Mouse (Mus musculus) left cerebral cortex, postnatal 14 days (tissue): ENCODE measurements around the gene Npas2. TPM values are rescaled to one million over a fixed set of nuclear protein-coding genes. Genes with fewer than 3 reads are reported as not detected.

Source experiments
- DNase-seq, 2 experiments: peaks; one replicate each; pipeline ENCODE4 v3.0.0; 2021 to 2022; ENCODE audit warnings: low spot score in 2 of 2, mixed read lengths in 1 of 2
- intact Hi-C: fragments of 180-260 bp; cut with DNase I; formaldehyde crosslinking; loops from one replicate; pipeline ENCODE4 v1.15.1; 2025
- long read RNA-seq, 2 experiments: library from polyadenylated mRNA; stranded (forward); transcript quantifications; one replicate each; pipeline ENCODE4 v2.0.0; 2021
- total RNA-seq, 2 experiments: library from RNA; stranded (reverse); gene quantifications; 2 replicates each; pipeline ENCODE4 v1.2.3; 2021

Gene Npas2
- 10 to 100 TPM; 52.9 to 54.5 TPM for total RNA-seq
- long read RNA-seq, experiment 1, full-length matches to known transcripts = 2 of 29 reads
- long read RNA-seq, experiment 1, partial matches to known transcripts = 9 of 29 reads
- long read RNA-seq, experiment 1, other reads (novel, unspliced or antisense) = 18 of 29 reads
- long read RNA-seq, experiment 2, full-length matches to known transcripts = 1 of 21 reads
- long read RNA-seq, experiment 2, partial matches to known transcripts = 16 of 21 reads
- long read RNA-seq, experiment 2, other reads (novel, unspliced or antisense) = 4 of 21 reads

DNA sequence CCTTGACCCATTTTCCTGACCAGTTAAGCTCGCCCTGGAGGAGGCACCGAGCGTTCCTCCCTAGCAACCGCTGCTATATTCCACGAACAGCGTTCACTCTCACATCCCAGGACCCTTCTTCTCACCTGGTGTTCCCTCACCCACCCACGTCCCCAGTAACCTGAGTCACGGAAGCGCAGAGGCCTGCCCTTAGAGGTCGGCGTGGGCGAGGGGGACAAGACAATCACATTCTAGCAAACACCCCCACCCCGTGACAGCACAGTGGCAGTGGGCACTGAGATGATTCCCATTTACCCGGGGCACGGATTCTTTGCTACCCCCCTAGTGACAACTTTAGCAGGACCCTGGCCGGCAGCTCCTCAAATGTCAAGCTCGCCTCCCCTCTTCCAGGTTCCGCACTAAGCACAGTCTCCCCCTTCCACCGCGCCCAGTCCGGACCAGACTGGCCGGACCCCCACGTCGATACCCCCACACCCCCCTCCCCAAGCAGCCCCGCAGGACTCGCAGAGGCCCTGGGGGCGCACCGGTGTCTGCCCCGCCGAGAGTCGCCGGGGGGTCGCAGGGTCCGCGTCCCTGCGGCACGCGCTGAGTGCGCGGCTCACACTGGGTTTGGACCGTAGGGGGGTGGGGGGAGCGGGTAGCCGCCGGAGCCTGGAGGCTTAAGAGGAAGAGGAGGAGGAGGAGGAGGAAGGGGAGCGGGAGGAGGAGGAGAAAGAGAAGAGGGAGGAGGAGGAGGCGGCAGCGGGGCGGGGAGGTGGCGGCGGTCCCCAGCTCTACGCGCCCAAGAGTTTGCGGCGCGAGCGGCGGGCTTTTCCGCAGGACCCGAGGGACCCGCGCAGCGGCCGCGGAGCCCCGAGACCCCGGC lies at the start of gene Npas2:
TSS of gene Npas2 (plus strand) at position 735 of the 865 bp plus-strand sequence.
- intact Hi-C loops = loop anchor here (5.0 to 10.0 kb wide), 3 partner anchors 96 to 181 kb away; no protein-coding TSS in a partner anchor
- no peak for DNase-seq

DNA sequence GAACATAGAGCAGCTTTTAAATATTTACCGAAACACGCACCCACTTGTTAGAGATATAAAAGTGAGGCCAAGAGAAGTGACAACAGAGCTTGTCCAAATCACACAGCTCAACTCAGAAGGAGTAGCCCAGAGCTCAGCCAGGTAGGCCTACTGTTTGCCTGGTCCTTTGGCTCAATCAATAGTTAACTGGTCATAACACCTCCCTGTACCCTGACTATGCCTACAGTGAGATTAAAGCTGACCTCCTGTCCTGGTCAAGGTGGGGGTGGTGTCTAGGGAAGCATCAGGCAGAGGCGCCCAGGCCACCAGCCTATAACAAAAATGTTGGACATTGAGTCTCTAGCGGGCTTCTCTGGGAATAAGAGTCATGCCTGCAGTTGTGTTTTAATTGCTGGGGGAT lies 36.8 kb upstream of the Npas2 start:
- intact Hi-C loops = no loop called here
- no peak for DNase-seq

DNA sequence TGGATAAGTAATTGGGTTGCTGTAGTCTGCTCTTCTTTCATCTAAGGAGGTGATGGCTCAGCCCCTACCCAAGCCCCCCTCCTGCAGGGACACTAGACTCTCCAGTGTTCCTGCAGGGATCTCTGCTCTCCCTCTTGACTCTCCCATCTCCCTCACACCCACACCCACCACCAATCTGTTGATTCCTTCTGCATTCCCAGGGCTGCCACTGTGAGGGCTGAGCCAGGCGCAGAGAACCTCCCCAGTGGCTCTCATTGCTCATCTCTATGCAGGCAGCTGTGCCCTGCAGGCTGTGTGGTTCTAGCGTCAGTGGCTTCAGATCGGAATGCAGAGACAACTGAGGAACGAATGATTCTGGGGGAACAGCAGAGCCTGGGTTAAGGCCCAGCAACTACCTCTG lies 33.4 kb upstream of the Npas2 start:
- peak; percentile 40 to 43 for DNase-seq
- intact Hi-C loops = no loop called here

DNA sequence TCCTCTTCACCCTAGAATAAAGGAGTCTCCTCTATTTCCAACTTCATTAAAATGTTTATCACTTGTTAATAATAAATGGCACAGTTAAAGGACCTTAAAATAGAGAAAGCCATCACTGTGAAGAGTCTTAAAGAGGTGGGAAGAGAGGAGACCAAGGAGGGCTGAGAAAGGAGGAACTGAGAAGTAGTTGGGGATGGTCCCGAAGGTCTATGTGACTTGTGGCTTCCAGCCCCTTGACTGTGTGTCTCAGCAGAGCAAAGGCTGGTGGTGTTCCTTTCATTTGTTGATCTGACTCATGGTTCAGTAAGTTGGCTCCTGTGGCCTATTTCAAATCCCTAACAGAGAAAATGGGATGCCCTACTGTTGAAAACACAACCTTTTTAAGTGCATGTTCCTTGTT lies 30.5 kb upstream of the Npas2 start:
- no peak for DNase-seq
- intact Hi-C loops = no loop called here

DNA sequence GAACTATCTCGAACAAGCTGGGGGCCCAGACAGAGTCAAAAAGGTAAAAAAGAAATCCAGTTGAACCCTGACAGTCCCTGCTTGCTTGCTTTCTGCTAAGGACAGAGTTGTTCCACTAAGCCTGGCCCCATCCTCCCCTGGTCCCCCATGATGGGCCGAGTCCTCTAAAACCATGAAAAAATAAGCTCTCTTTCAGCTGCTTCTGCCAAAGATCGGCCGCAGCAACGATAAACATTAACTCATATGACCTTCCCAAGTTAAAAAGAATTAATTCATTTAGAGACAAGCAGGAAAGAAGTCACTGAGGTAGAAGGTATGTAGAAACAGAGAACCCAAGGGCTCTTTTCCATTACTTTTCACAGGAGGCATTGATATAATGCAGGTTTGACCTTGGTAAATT lies 16.8 kb upstream of the Npas2 start:
- intact Hi-C loops = loop anchor here (1.0 kb wide), 1 partner anchor 79 kb away; no protein-coding TSS in a partner anchor

DNA sequence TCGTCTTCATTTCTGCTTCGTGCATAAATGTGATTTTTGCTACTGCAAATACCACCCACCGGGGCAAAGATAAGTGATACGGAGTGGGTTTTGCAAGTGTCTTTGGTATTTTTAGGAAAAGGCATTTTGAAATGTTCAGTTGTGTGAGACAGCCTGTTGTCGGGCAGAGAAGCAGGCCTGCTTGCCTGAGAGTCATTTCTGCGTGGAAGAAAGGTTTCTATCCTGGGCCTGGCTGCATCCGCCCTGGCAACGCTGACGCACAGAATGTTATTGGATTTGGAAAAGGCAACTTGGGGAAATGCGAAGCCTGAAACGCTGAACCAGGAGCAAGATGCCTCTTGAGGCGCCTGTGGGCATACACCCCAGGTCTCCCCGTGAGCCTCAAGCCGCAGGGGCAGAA lies 16.3 kb upstream of the Npas2 start:
- intact Hi-C loops = loop anchor here (1.0 kb wide), 1 partner anchor 80 kb away; no protein-coding TSS in a partner anchor
- peak; percentile 79 to 89 for DNase-seq

More for the DNA sequence above, 16.8 kb upstream of the Npas2 start:
- DNase-seq = no peak

DNA sequence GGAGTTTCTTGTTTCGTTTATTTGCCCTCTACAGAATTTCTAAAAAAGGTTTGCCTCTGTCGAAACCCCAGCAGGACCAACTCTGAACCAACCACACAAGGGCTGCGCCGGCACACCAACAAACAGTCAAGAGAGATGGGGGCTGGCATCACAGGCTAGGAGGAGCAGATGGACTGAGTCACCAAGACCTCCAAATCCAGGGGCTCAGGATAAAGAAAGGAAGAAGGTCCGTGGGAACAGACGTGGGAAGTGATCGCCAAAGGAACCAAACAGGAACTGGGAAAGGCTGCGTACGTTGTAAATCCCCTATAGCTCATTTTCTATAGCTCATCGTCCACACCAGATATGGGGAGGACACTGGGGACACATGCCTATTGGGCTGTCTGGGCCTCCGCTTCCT lies 13.7 kb upstream of the Npas2 start:
- intact Hi-C loops = no loop called here

DNA sequence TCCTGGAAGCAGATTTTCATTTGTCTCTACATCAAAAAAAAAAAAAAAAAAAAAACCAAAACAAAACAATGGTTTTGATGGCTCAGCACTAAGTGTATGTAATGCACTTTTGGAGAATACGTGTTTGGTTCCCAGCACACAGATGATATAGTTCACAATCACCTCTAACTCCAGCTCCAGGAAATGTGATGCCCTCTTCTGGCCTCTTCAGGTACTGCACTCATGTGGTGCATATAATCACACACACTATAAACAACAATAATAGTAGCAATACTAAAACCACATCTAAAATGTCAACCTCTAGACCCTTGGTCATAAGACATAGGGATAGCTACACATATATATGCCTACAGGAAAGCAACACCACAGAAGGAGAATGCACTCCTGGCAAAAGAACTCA lies 13.0 kb upstream of the Npas2 start:
- no peak for DNase-seq
- intact Hi-C loops = no loop called here

More for the DNA sequence above, 13.7 kb upstream of the Npas2 start:
- no peak for DNase-seq

DNA sequence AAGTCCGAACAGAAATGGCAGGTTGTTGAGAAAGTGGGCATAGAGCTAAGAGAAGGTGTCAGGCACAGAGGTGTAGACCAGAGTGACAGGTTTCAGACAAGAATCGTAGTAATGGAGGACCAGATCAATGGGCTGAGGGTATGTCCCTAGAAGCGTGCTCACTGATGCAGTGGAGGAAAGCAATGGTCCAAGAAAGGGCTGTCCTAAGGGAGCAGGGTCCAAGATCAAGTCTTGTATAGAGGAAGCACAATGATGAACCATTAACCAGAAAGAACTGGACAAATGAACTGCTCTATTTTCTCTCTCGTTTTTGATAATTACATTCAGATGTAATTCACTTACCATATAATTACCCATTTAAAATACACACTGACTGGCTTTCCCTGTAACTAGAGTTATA lies 11.6 kb upstream of the Npas2 start:
- intact Hi-C loops = no loop called here
- no peak for DNase-seq

DNA sequence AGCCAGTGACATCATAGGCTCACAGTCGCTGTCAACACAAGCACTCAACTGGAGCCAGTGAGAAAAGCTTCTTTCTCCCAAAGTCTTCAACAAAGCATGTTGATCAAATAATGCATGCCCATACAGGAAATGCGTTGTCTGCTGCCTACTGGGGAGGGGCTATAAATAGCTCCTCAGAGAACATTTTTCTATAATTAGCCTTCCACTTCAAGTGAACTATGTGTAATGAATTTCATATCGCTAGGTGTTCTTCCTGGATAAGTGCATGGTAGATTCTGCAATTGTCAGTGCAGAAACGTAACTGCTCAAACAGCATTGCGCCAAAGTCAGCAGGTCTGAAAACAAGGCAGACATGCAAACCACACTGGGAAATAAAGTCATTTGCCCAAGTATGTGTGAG lies 7.7 kb upstream of the Npas2 start:
- peak in 1 of 2 experiments; percentile 40 for DNase-seq
- intact Hi-C loops = no loop called here

DNA sequence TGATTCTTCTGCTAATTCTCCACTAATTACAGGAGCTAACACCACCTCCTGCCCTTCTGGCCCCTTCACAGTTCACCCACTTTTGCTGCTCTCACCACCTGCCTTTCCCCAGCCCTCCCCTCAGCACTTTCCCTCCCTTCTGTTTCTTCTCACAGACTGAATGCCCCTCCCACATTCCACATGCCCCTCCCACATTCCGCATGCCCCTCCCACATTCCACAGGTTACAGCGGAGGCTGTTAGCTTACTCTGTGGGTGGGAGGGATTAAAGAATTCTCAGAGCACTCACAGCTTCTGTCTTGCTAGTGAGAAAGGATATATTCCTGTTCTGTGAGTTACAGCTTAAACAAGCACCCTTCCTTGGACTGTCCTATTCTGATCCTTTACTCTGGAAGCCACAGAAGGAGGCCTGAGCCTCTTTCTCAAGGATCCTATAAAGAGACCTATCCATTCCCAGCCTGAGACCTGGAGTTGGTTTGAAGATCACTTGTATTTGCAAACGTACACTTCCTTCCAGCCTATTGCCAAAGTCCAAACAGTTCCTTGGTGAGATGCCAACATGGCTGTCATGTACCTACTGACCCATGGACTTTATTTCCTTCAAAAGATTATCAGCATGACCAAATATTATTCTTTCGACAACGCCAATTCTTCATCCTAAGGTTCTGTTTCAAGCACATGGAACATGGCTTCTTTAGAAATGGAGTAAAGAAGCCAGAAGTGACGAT lies 6.7 kb upstream of the Npas2 start:
- DNase-seq = no peak
- intact Hi-C loops = no loop called here

DNA sequence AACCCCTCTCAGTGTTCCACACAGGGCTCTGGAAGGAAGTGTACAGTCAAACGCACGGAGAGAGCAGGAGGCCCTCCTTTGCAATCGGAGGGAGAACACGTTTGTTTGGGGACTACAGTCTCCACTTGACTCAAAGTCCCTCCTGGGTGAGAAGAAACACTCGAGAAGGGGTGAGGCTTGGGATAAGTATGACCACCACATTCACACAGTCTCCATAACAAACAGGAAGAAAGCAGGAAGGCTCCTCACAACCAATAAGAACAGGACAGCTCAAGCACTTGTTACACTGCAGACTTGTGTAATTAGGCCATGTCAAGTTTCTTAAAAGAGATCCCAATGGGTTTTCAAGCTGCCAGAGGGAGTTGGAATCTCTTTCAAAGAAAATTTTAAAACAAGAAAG lies 2.4 kb upstream of the Npas2 start:
- intact Hi-C loops = loop anchor here (5.0 to 10.0 kb wide), 3 partner anchors 94 to 179 kb away; no protein-coding TSS in a partner anchor
- no peak for DNase-seq

DNA sequence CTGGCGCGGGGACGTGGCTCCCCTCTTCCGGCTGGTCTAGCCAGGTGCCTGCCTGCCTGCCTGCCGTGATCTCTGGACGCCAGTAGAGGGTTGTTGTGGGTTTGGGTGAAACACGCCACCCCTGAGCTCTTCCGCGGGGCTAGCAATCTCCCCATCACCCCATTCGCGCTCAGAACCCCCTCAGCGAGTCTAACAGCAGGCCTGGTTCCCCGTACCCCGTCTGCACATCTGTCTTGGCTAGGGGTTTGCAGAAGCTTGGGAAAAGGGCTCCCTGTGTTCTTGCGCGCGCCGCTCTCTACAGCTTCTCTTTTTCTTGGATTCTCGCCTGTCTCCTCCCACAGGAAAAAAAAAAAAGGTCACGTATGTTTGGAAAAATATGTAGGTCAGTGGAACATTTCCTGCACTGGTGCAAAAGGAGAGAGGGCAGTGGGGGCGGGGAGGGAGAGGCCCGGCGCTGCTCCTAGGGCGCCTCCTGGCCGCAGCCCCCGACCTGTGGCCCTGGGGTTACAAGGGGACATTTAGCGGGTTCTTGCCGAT lies 1.0 kb upstream of the Npas2 start:
- intact Hi-C loops = loop anchor here (5.0 to 10.0 kb wide), 3 partner anchors 95 to 180 kb away; no protein-coding TSS in a partner anchor
- DNase-seq = peak; percentile 63 to 87

DNA sequence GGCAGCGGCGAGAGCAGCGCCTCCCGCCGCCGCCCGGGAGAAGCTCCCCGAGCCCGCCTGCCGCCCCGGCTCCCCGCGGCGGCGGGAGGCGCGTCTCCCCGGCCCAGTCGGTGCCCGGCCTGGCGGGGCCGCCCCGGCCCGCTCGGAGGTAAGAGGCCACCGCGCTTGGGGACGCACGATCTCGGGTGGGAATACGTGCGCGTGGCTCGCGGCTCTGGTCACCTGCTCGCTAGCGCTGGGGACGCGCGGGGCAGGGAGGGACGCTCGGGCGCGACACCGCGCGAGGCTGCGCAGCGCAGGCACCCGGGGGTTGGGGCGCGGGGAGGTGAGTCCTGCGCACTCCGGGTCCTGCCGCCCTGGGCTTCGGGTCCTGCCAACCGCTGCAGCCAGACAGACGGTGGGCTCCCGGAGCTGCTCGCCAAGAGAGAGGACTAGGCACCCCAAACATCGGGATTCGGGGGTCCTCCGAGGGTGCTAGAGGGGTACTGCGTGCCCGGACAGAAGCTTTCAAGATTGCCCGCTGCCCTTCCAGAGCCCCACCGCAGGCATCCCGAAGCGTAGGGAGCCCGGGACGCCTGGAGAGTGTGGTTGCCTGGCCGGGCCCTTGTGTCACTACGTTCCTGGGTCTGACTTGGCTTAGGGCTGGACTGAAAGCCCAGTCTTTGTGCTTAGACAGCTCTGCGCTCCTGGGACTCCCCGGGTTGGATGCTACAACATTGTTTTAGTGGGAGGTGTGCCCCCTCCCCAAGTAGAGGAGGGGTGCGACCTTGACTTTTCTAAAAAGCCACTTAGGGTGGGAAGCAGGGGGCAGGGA lies 538 bp downstream of the Npas2 start:
- intact Hi-C loops = loop anchor here (5.0 to 10.0 kb wide), 3 partner anchors 97 to 182 kb away; no protein-coding TSS in a partner anchor
- peak; percentile 55 to 62 for DNase-seq

DNA sequence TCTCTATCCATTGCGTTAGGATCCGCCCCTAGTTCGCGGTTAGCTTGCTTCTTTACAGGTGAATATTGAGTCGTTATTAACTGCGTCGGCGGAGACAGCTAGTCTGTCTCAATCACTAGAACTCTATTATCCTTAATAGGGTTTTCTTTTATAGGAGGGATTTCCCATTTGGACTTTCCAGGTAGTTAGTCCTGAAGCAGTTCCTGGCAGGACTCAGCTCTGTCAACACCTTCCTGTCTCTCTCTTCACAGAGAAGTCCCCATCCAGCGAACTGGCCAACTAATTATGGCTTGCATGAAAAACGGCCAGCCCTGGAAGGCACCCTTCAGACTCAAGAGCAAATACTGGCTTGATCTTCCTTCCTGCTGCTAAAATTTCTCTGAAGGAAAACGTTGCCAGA lies 1.4 kb downstream of the Npas2 start:
- DNase-seq = no peak
- intact Hi-C loops = loop anchor here (5.0 to 10.0 kb wide), 3 partner anchors 98 to 183 kb away; no protein-coding TSS in a partner anchor

DNA sequence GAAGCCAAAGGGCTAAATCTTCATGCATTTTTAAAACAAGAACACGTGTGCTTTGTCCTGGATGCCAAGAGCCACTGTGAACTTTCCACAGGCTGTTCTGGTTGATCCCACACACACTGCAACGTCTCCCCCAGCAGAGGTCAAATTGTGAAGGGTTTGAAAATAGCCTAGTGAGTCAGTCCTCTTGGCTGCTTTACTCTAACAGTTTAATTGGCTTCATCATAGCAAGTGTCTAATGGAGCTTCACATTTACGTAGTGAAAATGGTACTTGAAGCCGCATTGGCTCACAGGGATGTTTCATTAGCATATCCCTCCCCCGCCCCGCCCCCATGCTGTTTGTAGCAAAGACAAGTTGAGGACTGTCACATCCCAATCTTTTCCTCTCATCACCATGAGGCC lies 2.6 kb downstream of the Npas2 start:
- no peak for DNase-seq
- intact Hi-C loops = loop anchor here (10.0 kb wide), 1 partner anchor 149 kb away; no protein-coding TSS in a partner anchor

DNA sequence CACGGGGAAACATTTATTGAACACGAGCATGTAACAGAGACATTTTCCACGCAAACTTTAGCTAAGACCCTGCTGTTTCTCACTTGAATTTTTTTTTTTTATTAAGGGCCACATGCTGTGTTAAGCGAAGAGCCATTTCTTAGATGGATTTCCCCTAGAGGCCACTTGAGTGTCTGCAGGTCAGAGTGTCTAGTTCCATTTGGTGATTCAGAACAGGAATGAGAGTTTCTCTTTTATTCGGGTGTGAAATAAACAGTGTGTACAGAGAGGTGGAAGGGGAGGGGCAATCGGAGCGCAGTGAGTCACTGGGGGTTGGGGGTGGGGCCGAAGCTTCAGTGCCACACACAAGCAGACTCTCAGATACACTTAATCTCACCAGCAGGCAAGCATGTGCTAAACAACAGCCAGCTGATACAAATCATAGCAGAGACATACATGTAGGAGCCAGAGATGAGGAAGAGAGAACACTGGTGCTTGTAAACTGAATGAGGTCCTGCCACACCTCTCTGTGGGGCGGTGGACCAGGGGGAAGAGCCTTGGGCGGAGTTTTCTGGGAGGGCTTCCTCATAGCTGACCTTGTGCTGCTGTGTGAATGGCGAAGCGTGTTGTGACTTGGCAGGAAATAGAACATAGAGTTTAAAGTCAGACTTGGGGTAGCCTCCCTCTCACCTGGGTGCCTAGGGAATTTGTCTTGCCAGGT lies 3.3 kb downstream of the Npas2 start:
- DNase-seq = no peak
- intact Hi-C loops = loop anchor here (10.0 kb wide), 1 partner anchor 148 kb away; no protein-coding TSS in a partner anchor

DNA sequence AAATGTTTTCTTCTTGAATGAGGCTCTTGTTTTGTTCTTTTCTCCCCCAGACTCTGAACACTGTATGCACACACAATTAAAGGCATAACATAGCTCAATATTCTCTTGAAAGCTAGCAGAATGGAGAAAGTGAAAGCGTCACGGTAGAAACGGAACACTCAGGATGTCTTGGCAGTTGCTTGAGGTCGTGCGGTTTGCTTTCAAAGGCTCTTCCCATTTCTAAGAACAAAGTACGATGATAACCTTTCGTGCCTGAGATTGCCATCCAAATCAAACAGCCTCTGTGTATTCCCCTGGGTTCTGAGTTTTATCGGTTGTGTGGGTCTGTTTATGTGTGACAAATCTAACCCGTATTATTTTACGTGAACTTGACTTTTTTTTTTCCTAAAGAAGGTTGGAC lies 11.5 kb downstream of the Npas2 start:
- no peak for DNase-seq
- intact Hi-C loops = no loop called here
